8 mouse cellular contexts compared by ENCODE assay signal in the genomic region with DNA sequence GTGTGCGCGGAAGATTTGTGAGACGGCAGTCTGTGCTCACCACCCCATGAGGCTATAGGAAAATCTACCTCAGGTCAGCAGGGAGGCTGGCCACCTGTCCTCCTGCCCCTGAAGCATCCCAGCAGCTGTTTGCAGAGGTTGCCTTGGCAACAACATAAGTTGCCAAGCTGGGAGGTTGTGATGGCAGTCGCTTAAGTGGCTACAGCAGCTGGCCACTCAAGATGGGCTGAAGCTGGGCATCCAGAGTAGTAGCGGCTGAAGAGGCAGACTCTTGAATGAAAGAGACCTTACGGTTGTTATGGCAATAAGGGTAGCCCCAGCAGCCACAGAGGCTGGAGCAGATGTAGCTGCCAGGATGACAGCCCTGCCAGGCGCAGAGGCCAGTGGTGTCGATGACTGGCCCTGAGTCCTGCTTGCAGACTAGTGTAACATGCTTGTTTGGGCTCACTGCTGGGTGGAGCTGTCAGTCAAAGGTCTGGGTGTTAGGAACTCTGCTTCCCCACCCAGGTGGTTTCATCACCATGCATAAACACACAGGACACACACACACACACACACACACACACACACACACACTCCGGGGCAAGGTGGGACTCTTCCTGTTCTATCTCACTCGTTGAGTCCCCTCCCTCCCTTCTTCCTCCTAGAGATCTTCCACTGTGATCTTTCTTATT. TPM values are rescaled to one million over a fixed set of nuclear protein-coding genes. Genes with fewer than 3 reads are reported as not detected.
DNase-seq lines count a peak whose midpoint lies in the region; ATAC-seq and TF ChIP-seq lines count a peak whose summit lies in the region.

No protein-coding gene starts in this region.

- no peaks in the 10 kb centered on the region for H3K27me3 ChIP-seq in heart, postnatal 0 days (ENCODE audit: control insufficient read depth, insufficient read depth, low read length)
- no peaks in the 10 kb centered on the region for H3K27me3 ChIP-seq in neural tube, embryonic 13.5 days

- TF ChIP-seq POLR2A in brain, embryonic 14.5 days (IDR thresholded peaks at IDR 0.05; ENCODE audit: borderline replicate concordance, extremely low read depth, insufficient read depth, insufficient read length, poor library complexity, severe bottlenecking): no peak

- intact Hi-C loops in heart, postnatal 36 days (cut with DNase I): no loop called here

- H3K4me2 ChIP-seq in heart, postnatal 0 days (ENCODE audit: low read depth, low read length): no peak overlapping the region
- H3K4me2 ChIP-seq in neural tube, embryonic 13.5 days: no peak overlapping the region

- H3K9me3 ChIP-seq in heart, postnatal 0 days (replicated peaks; ENCODE audit: control insufficient read depth, low read length): no peaks in the 10 kb centered on the region
- H3K9me3 ChIP-seq in neural tube, embryonic 13.5 days: no peaks in the 10 kb centered on the region

- TF ChIP-seq CTCF in heart, postnatal 0 days (IDR thresholded peaks at IDR 0.05; ENCODE audit: low read depth): no peak
- TF ChIP-seq CTCF in brain, embryonic 14.5 days (IDR thresholded peaks at IDR 0.05; ENCODE audit: borderline replicate concordance, extremely low read depth, insufficient read depth, insufficient read length): no peak

- ATAC-seq in heart, postnatal 0 days (ENCODE audit: insufficient read depth, low read depth): peak; percentile 39
- ATAC-seq in neural tube, embryonic 13.5 days (ENCODE audit: low read depth): peak; percentile 78

- H3K27ac ChIP-seq in heart, postnatal 0 days (ENCODE audit: low read depth): no peak overlapping the region
- H3K27ac ChIP-seq in neural tube, embryonic 13.5 days (replicated peaks): no peak overlapping the region

- no peak for TF ChIP-seq EP300 in heart, postnatal 0 days (IDR thresholded peaks at IDR 0.05; ENCODE audit: low read depth)

- peak; percentile 26 for DNase-seq in heart, postnatal 0 days (ENCODE audit: low spot score)
- no peak for DNase-seq in heart, postnatal 36 days
- peak; percentile 75 for DNase-seq in brain, embryonic 14.5 days (ENCODE audit: low read depth)
- peak; percentile 34 for DNase-seq in induced T-regulatory cell, adult 2 months (ENCODE audit: low read depth)
- DNase-seq in layer of hippocampus, adult 18-20 months (ENCODE audit: low spot score in 2 of 2): no peak
- DNase-seq in right cerebral cortex, postnatal 14 days: no peak
- DNase-seq in cerebellum, adult 8-10 months: no peak

- no peak overlapping the region for H3K4me3 ChIP-seq in heart, postnatal 0 days (ENCODE audit: low read depth, low read length)
- no peak overlapping the region for H3K4me3 ChIP-seq in neural tube, embryonic 13.5 days

- H3K4me1 ChIP-seq in heart, postnatal 0 days (ENCODE audit: control insufficient read depth, insufficient read depth): peaks cover 6% of the 10 kb centered on the region
- peaks cover 13% of the 10 kb centered on the region for H3K4me1 ChIP-seq in neural tube, embryonic 13.5 days (replicated peaks)

- H3K9ac ChIP-seq in heart, postnatal 0 days (replicated peaks; ENCODE audit: low read depth, low read length): no peak overlapping the region
- no peak overlapping the region for H3K9ac ChIP-seq in neural tube, embryonic 13.5 days

- no peaks in the 10 kb centered on the region for H3K36me3 ChIP-seq in heart, postnatal 0 days (replicated peaks; ENCODE audit: control insufficient read depth, insufficient read depth, low read length)
- no peaks in the 10 kb centered on the region for H3K36me3 ChIP-seq in neural tube, embryonic 13.5 days

- WGBS in heart, postnatal 0 days: 53% methylated on average over 10 of the region's 10 CpGs
- WGBS in neural tube, embryonic 13.5 days: 53% methylated on average over 10 of the region's 10 CpGs

RNA-seq across cellular contexts. Expression of a gene that starts 58.1 kb away (rescaled TPM):
- 3.0 TPM in 1 of 2 replicates, not detected in the other for total RNA-seq in heart, postnatal 0 days (2014; rRNA removed; ENCODE audit: low replicate concordance)
- polyA plus RNA-seq in heart, postnatal 0 days (2015; fragmentation: Nextera tagmentation; extraction: Ambion mirVana): 0.60 and 0.91 TPM in 2 replicates
- under 1 TPM; 0.24 to 0.36 TPM for total RNA-seq in heart, postnatal 36 days (2021)
- 0.67 and 0.75 TPM in 2 replicates for polyA plus RNA-seq in brain, embryonic 14.5 days (2012; rRNA removed)
- 0.37 and 0.46 TPM in 2 replicates for polyA plus RNA-seq in neural tube, embryonic 13.5 days (2015; fragmentation: Nextera tagmentation; extraction: Ambion mirVana)
- total RNA-seq in layer of hippocampus, adult 18-20 months (2021): under 1 TPM; 0.25 to 0.68 TPM

Comparison
In these comparisons a context has a peak if more than half of its experiments do, and no peak if none do; other contexts are left out.
1. DNase-seq: peak in heart, postnatal 0 days (single experiment), brain, embryonic 14.5 days (single experiment) and induced T-regulatory cell, adult 2 months (single experiment); none in heart, postnatal 36 days (0 of 2), layer of hippocampus, adult 18-20 months (0 of 2), right cerebral cortex, postnatal 14 days (single experiment) and cerebellum, adult 8-10 months (single experiment).